Mouse (Mus musculus) forebrain, postnatal 0 days (tissue): ENCODE measurements around the gene Arsj. TPM values are rescaled to one million over a fixed set of nuclear protein-coding genes. Genes with fewer than 3 reads are reported as not detected.

ENCODE experiments used
- ATAC-seq: fragments of 200-750 bp; cut with Nextera tagmentation; 2 replicates; pipeline ENCODE4 v1.8.0; 2017; ENCODE audit warnings: mild to moderate bottlenecking, moderate library complexity
- DNase-seq: peaks from one replicate; pipeline ENCODE4 v3.0.0-alpha.2; 2015
- H3K27ac ChIP-seq: fragments of 300-500 bp; sonication (generic); 2 replicates; pipeline ENCODE4 v1.5.1; 2014; ENCODE audit warnings: low read depth, mild to moderate bottlenecking, antibody characterized with exemption, low read length, moderate library complexity, mixed read lengths
- H3K27me3 ChIP-seq: fragments of 300-500 bp; sonication (generic); 2 replicates; pipeline ENCODE4 v1.6.1; 2014; ENCODE audit warnings: mild to moderate bottlenecking, low read length, mixed read lengths; ENCODE audit not compliant: insufficient read depth
- H3K36me3 ChIP-seq: fragments of 300-500 bp; sonication (generic); 2 replicates; pipeline ENCODE4 v1.6.1; 2014; ENCODE audit warnings: mild to moderate bottlenecking, moderate library complexity; ENCODE audit not compliant: insufficient read depth
- H3K4me1 ChIP-seq: fragments of 300-500 bp; sonication (generic); 2 replicates; pipeline ENCODE4 v1.6.1; 2014; ENCODE audit warnings: antibody characterized with exemption; ENCODE audit not compliant: insufficient read depth
- H3K4me2 ChIP-seq: fragments of 300-500 bp; sonication (generic); 2 replicates; pipeline ENCODE4 v1.6.1; 2014; ENCODE audit warnings: low read depth, mild to moderate bottlenecking, moderate library complexity
- H3K4me3 ChIP-seq: fragments of 300-500 bp; sonication (generic); 2 replicates; pipeline ENCODE4 v1.5.1; 2014; ENCODE audit warnings: low read depth, low read length, mixed read lengths
- H3K9ac ChIP-seq: fragments of 300-500 bp; sonication (generic); 2 replicates; pipeline ENCODE4 v1.6.1; 2014; ENCODE audit warnings: mild to moderate bottlenecking
- H3K9me3 ChIP-seq: fragments of 300-500 bp; sonication (generic); 2 replicates; pipeline ENCODE4 v1.6.1; 2016; ENCODE audit warnings: low read length
- CTCF ChIP-seq: sonication (generic); IDR thresholded peaks from 2 replicates; pipeline ENCODE4 v1.5.1; 2016; ENCODE audit warnings: antibody characterized with exemption, control low read depth, low read depth
- WGBS: fragments of 180-500 bp; shearing (Covaris S2); extraction: QIAGEN DNeasy Blood & Tissue Kit; methylation state at CpG from one replicate; pipeline ENCODE4 v1.1.7; 2014; 5-methylcytosine and 5-hydroxymethylcytosine counted together
- polyA plus RNA-seq: library from polyadenylated mRNA; unstranded; fragments of >200 nt; fragmentation: Nextera tagmentation; extraction: Ambion mirVana; gene quantifications from 2 replicates; pipeline ENCODE4 v1.2.1, GENCODE M21; 2015
- total RNA-seq: library from RNA; depleted of rRNA; stranded (reverse); fragments of >200 nt; gene quantifications from 2 replicates; pipeline ENCODE4 v1.2.3, GENCODE M21; 2014

Arsj gene
- total and polyA plus RNA-seq, 2 experiments from 2014 or later = 0.54 to 1.0 TPM

DNA sequence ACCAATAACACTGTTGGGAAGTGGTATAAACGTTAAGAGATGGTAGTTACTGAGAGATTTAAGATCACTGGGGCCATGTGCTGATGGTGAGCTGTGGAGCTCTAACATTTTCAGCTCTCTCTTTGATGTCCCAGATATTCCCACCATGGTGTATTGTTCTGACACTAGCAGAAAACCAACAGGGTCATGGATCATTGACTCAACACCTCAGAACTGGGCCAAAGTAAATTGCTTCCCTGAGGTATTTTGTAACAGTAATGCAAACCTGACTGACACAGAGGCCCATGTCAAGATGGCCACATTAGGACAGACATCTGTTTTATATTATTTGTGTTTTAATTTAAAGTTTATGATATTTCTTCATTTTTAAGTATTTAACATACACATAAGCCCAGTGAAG, 3.7 kb upstream of the Arsj start:
- peaks cover 5% of the 10 kb centered on the region for H3K4me1 ChIP-seq

GRCm38 (mm10) chr3:126362392-126362791, 1.1 kb upstream of the Arsj start:
- no peak overlapping the region for H3K9ac ChIP-seq
- H3K4me3 ChIP-seq = no peak overlapping the region
- no peak overlapping the region for H3K27ac ChIP-seq
- no peaks in the 10 kb centered on the region for H3K9me3 ChIP-seq
- peaks cover 5% of the 10 kb centered on the region for H3K4me1 ChIP-seq
- ATAC-seq = no peak
- H3K27me3 ChIP-seq = no peaks in the 10 kb centered on the region
- no peak overlapping the region for H3K4me2 ChIP-seq
- TF ChIP-seq CTCF = no peak
- 70% methylated on average over 2 of the region's 2 CpGs for WGBS
- H3K36me3 ChIP-seq = no peaks in the 10 kb centered on the region
- no peak for DNase-seq

More for the DNA sequence above, 3.7 kb upstream of the Arsj start:
- TF ChIP-seq CTCF = no peak
- Histone ChIP-seq H3K27me3 (no peaks in the 10 kb centered on the region), H3K9me3 (no peaks in the 10 kb centered on the region), H3K9ac (no peak overlapping the region), H3K4me3 (no peak overlapping the region), H3K27ac (no peak overlapping the region), H3K4me2 (no peak overlapping the region), H3K36me3 (no peaks in the 10 kb centered on the region)
- ATAC-seq = no peak
- no peak for DNase-seq
- WGBS = 73% methylated on average over 1 of the region's 1 CpGs

- peak; percentile 28; the same call in 1 of the 2 replicates for ATAC-seq
- 79% methylated on average over 11 of the region's 11 CpGs for WGBS
- DNase-seq = no peak
- H3K27me3 ChIP-seq = no peaks in the 10 kb centered on the region
- H3K4me1 ChIP-seq = peaks cover 5% of the 10 kb centered on the region
- peak overlapping the region; percentile 80; the same call in 1 of the 2 replicates for H3K4me2 ChIP-seq
- no peaks in the 10 kb centered on the region for H3K36me3 ChIP-seq
- H3K9ac ChIP-seq = no peak overlapping the region
- TF ChIP-seq CTCF = no peak
- no peak overlapping the region for H3K4me3 ChIP-seq
- H3K9me3 ChIP-seq = no peaks in the 10 kb centered on the region
- no peak overlapping the region for H3K27ac ChIP-seq
These were observed 456 bp upstream of the Arsj start for GRCm38 (mm10) chr3:126362931-126363525.

DNA sequence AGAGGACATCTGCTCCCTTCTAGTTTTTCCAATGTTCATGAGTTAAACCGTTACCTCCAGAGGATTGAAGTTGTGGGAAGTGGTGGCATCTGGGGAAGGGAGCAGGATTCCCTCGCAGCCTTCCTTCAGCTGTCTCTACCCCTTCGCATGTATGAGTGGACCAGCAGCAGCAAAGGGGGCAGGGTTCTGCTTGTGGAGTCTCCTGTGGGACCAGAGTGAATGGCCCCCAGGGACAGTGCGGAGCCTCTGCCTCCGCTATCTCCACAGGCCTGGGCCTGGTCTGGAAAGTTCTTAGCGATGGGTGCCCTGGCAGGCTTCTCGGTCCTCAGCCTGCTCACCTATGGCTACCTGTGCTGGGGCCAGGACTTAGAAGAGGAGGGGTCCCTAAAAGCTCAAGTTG, 1.1 kb downstream of the Arsj start:
- ATAC-seq = no peak
- Histone ChIP-seq H3K27ac (no peak overlapping the region), H3K4me2 (no peak overlapping the region), H3K27me3 (no peaks in the 10 kb centered on the region), H3K4me1 (peaks cover 5% of the 10 kb centered on the region), H3K9me3 (no peaks in the 10 kb centered on the region), H3K9ac (no peak overlapping the region), H3K4me3 (no peak overlapping the region), H3K36me3 (no peaks in the 10 kb centered on the region)
- no peak for TF ChIP-seq CTCF
- DNase-seq = no peak
- 89% methylated on average over 7 of the region's 7 CpGs for WGBS

GRCm38 (mm10) chr3:126370571-126370970, 7.1 kb downstream of the Arsj start:
- no peak overlapping the region for H3K4me2 ChIP-seq
- no peak for DNase-seq

GRCm38 (mm10) chr3:126372815-126373545, 9.5 kb downstream of the Arsj start:
- no peak for TF ChIP-seq CTCF

More at GRCm38 (mm10) chr3:126370571-126370970, 7.1 kb downstream of the Arsj start:
- no peaks in the 10 kb centered on the region for H3K9me3 ChIP-seq
- H3K4me3 ChIP-seq = no peak overlapping the region
- no peaks in the 10 kb centered on the region for H3K4me1 ChIP-seq
- no peaks in the 10 kb centered on the region for H3K27me3 ChIP-seq
- no peaks in the 10 kb centered on the region for H3K36me3 ChIP-seq
- no peak for ATAC-seq
- H3K27ac ChIP-seq = no peak overlapping the region
- TF ChIP-seq CTCF = no peak
- no peak overlapping the region for H3K9ac ChIP-seq

DNA sequence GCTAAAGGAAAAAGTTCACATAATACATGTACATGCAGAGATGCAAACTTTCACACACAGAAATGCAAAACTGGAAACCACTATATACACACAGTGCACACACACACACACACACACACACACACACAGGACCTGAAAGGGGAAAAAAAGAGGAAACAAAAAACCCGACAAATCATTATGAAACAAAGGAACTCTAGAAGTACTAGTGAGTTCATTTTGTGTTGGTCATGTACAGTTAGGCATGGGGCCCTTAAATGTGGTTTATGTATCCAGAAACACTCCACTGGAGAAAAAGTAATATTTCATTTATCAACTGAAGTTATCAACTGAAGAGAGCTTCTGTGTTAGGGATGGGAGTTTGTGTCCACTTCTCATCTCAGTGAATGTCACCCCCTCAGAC, 10.2 kb downstream of the Arsj start:
- no peak for TF ChIP-seq CTCF
- no peaks in the 10 kb centered on the region for H3K9me3 ChIP-seq
- DNase-seq (no peak), ATAC-seq (no peak)
- H3K36me3 ChIP-seq = no peaks in the 10 kb centered on the region
- H3K9ac ChIP-seq = no peak overlapping the region
- 71% methylated on average over 1 of the region's 1 CpGs for WGBS
- no peak overlapping the region for H3K27ac ChIP-seq
- no peak overlapping the region for H3K4me3 ChIP-seq
- H3K4me2 ChIP-seq = no peak overlapping the region
- no peaks in the 10 kb centered on the region for H3K27me3 ChIP-seq
- no peaks in the 10 kb centered on the region for H3K4me1 ChIP-seq

More at GRCm38 (mm10) chr3:126372815-126373545, 9.5 kb downstream of the Arsj start:
- H3K4me1 ChIP-seq = no peaks in the 10 kb centered on the region
- H3K27ac ChIP-seq = no peak overlapping the region
- H3K36me3 ChIP-seq = no peaks in the 10 kb centered on the region
- WGBS = 69% methylated on average over 9 of the region's 9 CpGs
- no peaks in the 10 kb centered on the region for H3K9me3 ChIP-seq
- H3K4me3 ChIP-seq = no peak overlapping the region
- no peak overlapping the region for H3K9ac ChIP-seq
- H3K27me3 ChIP-seq = no peaks in the 10 kb centered on the region
- DNase-seq = no peak
- H3K4me2 ChIP-seq = no peak overlapping the region
- ATAC-seq = no peak
